Mouse (Mus musculus): ENCODE results near the gene Tbx10.

The Tbx10 gene

GRCm38 (mm10) chr19:4013066-4013465, 20.5 kb downstream of the Tbx10 start:
- Histone ChIP-seq H3K36me3 (ENCODE audit: insufficient read depth, low read length) (peaks cover 34% of the 10 kb centered on the region), H3K27me3 (ENCODE audit: insufficient read depth, low read length) (no peaks in the 10 kb centered on the region), H3K4me1 (replicated peaks; ENCODE audit: low read depth, low read length) (peaks cover 61% of the 10 kb centered on the region), H3K9me3 (ENCODE audit: low read length) (no peaks in the 10 kb centered on the region), H3K4me3 (replicated peaks; ENCODE audit: low read length) (peak overlapping the region; percentile 98)
- TF ChIP-seq POU5F1 (IDR thresholded peaks at IDR 0.05; ENCODE audit: borderline replicate concordance, low read length) (no peak), NANOG (IDR thresholded peaks at IDR 0.05; ENCODE audit: borderline replicate concordance, low read length) (no peak)

DNA sequence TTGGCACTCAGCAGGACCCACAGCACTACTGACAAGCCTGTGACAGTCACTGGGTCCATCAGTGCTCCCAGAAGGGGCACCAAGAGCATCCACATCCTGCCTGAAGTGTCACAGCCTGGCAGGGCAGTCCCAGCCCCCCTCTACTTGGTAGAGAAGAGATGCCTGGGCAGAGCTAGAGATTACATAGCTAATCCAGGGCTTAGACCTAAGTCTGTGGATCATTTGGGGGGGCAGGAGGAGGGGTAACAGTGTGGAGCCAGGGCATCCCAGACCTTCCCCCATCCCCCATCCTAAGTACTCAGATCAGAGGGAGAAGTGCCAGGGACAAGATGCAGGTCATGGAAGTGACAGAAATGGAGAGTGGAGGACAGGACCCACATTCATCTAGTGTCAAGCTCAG, 22.2 kb downstream of the Tbx10 start:
- H3K4me3 ChIP-seq (replicated peaks; ENCODE audit: low read length): no peak overlapping the region
- no peaks in the 10 kb centered on the region for H3K27me3 ChIP-seq (ENCODE audit: insufficient read depth, low read length)
- TF ChIP-seq CTCF (conservative IDR thresholded peaks at IDR 0.05; ENCODE audit: low read length) (no peak), POU5F1 (IDR thresholded peaks at IDR 0.05; ENCODE audit: borderline replicate concordance, low read length) (no peak), NANOG (IDR thresholded peaks at IDR 0.05; ENCODE audit: borderline replicate concordance, low read length) (no peak)
- H3K36me3 ChIP-seq (ENCODE audit: insufficient read depth, low read length): peaks cover 17% of the 10 kb centered on the region
- no peaks in the 10 kb centered on the region for H3K9me3 ChIP-seq (ENCODE audit: low read length)
- peaks cover 78% of the 10 kb centered on the region for H3K4me1 ChIP-seq (replicated peaks; ENCODE audit: low read depth, low read length)

GRCm38 (mm10) chr19:4015635-4016034, 23.1 kb downstream of the Tbx10 start:
- TF ChIP-seq NANOG (IDR thresholded peaks at IDR 0.05; ENCODE audit: borderline replicate concordance, low read length) (no peak), CTCF (conservative IDR thresholded peaks at IDR 0.05; ENCODE audit: low read length) (no peak), POU5F1 (IDR thresholded peaks at IDR 0.05; ENCODE audit: borderline replicate concordance, low read length) (no peak)
- Histone ChIP-seq H3K9me3 (ENCODE audit: low read length) (no peaks in the 10 kb centered on the region), H3K4me3 (replicated peaks; ENCODE audit: low read length) (peak overlapping the region; percentile 0; the same call in 1 of the 2 replicates), H3K36me3 (ENCODE audit: insufficient read depth, low read length) (peaks cover 9% of the 10 kb centered on the region), H3K4me1 (replicated peaks; ENCODE audit: low read depth, low read length) (peaks cover 83% of the 10 kb centered on the region), H3K27me3 (ENCODE audit: insufficient read depth, low read length) (no peaks in the 10 kb centered on the region)

- Histone ChIP-seq H3K27me3 (ENCODE audit: insufficient read depth, low read length) (no peaks in the 10 kb centered on the region), H3K4me1 (replicated peaks; ENCODE audit: low read depth, low read length) (peaks cover 66% of the 10 kb centered on the region), H3K4me3 (replicated peaks; ENCODE audit: low read length) (no peak overlapping the region), H3K9me3 (ENCODE audit: low read length) (no peaks in the 10 kb centered on the region), H3K36me3 (ENCODE audit: insufficient read depth, low read length) (no peaks in the 10 kb centered on the region)
- TF ChIP-seq POU5F1 (IDR thresholded peaks at IDR 0.05; ENCODE audit: borderline replicate concordance, low read length) (no peak), NANOG (IDR thresholded peaks at IDR 0.05; ENCODE audit: borderline replicate concordance, low read length) (no peak), CTCF (conservative IDR thresholded peaks at IDR 0.05; ENCODE audit: low read length) (no peak)
These were observed 25.5 kb downstream of the Tbx10 start for GRCm38 (mm10) chr19:4017921-4018587.

DNA sequence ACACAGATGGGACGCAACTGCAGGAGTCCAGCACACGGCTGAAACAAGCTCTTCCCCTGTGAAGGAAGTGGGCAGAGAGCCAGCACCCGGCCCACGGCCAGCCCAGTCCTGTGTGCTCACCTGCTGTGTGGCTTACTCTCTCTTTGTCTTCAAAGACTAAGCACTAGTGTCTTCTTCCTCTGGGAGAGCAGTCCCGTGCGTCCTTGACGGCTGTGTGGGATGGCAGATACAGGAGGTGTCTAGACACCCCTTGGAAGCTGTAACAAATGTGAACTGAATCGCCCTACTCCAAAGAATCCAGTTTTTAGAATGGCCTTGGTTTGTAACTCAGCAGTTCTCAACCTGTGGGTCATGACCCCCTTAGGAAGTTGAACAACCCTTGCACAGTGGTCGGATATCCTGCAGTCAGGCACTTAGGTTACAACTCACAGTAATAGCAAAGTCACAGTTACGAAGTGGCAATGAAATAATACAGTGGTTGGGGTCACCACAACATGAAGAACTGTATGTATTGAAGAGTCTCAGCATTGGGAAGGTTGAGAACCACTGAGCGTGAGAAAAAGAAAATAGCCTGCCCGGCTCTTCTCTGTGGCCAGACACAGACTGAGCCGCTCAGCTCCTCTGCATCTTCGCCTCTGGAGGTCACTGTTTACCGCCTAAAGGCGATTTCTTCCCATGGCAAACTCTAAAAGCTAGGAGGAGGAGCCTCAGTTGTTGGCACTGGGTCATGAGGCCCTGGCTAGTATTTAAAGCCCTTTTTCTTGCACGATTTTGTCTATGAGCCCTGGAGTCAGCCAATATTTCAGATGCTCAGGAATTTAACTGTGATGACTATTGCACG, 26.4 kb downstream of the Tbx10 start:
- H3K4me1 ChIP-seq (replicated peaks; ENCODE audit: low read depth, low read length): peaks cover 58% of the 10 kb centered on the region
- TF ChIP-seq NANOG (IDR thresholded peaks at IDR 0.05; ENCODE audit: borderline replicate concordance, low read length): no peak
- TF ChIP-seq POU5F1 (IDR thresholded peaks at IDR 0.05; ENCODE audit: borderline replicate concordance, low read length): no peak
- peak; percentile 57 for TF ChIP-seq CTCF (conservative IDR thresholded peaks at IDR 0.05; ENCODE audit: low read length)
- no peaks in the 10 kb centered on the region for H3K36me3 ChIP-seq (ENCODE audit: insufficient read depth, low read length)
- H3K9me3 ChIP-seq (ENCODE audit: low read length): no peaks in the 10 kb centered on the region
- no peaks in the 10 kb centered on the region for H3K27me3 ChIP-seq (ENCODE audit: insufficient read depth, low read length)
- no peak overlapping the region for H3K4me3 ChIP-seq (replicated peaks; ENCODE audit: low read length)

- Histone ChIP-seq H3K4me3 (replicated peaks; ENCODE audit: low read length) (no peak overlapping the region), H3K36me3 (ENCODE audit: insufficient read depth, low read length) (no peaks in the 10 kb centered on the region), H3K27me3 (ENCODE audit: insufficient read depth, low read length) (no peaks in the 10 kb centered on the region), H3K9me3 (ENCODE audit: low read length) (peaks cover 22% of the 10 kb centered on the region), H3K4me1 (replicated peaks; ENCODE audit: low read depth, low read length) (peaks cover 21% of the 10 kb centered on the region)
- TF ChIP-seq POU5F1 (IDR thresholded peaks at IDR 0.05; ENCODE audit: borderline replicate concordance, low read length): no peak
- TF ChIP-seq NANOG (IDR thresholded peaks at IDR 0.05; ENCODE audit: borderline replicate concordance, low read length): no peak
- TF ChIP-seq CTCF (conservative IDR thresholded peaks at IDR 0.05; ENCODE audit: low read length): no peak
These were observed 30.6 kb downstream of the Tbx10 start for GRCm38 (mm10) chr19:4023185-4023584.

GRCm38 (mm10) chr19:4027576-4027975, 35.0 kb downstream of the Tbx10 start:
- Histone ChIP-seq H3K36me3 (ENCODE audit: insufficient read depth, low read length) (no peaks in the 10 kb centered on the region), H3K27me3 (ENCODE audit: insufficient read depth, low read length) (no peaks in the 10 kb centered on the region), H3K4me3 (replicated peaks; ENCODE audit: low read length) (no peak overlapping the region), H3K9me3 (ENCODE audit: low read length) (peaks cover 50% of the 10 kb centered on the region), H3K4me1 (replicated peaks; ENCODE audit: low read depth, low read length) (0 out of 2 replicates have a peak, but pooled peaks cover 1% of the 10 kb centered on the region)
- TF ChIP-seq NANOG (IDR thresholded peaks at IDR 0.05; ENCODE audit: borderline replicate concordance, low read length) (no peak), POU5F1 (IDR thresholded peaks at IDR 0.05; ENCODE audit: borderline replicate concordance, low read length) (no peak), CTCF (conservative IDR thresholded peaks at IDR 0.05; ENCODE audit: low read length) (no peak)

DNA sequence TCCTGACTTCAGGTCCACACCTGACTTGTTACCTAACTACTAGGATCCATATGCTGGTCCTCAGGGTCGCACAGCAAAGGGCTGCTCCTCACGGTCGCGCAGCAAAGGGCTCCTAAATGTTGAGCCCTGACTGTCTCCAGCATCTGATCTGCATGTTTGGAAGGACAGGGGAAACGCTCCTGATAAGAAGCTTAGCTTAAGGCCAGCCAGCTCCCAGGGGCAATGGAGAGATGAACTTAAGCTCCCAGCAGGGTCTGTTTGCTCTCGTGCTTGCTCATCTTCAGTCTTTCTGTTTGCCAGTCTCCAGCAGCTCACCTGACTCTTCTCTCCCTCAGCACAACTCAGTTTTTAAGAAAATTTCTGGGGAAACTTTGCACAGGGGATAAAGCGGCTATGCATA, 40.1 kb downstream of the Tbx10 start:
- TF ChIP-seq NANOG (IDR thresholded peaks at IDR 0.05; ENCODE audit: borderline replicate concordance, low read length) (no peak), CTCF (conservative IDR thresholded peaks at IDR 0.05; ENCODE audit: low read length) (no peak), POU5F1 (IDR thresholded peaks at IDR 0.05; ENCODE audit: borderline replicate concordance, low read length) (no peak)
- Histone ChIP-seq H3K9me3 (ENCODE audit: low read length) (peaks cover 34% of the 10 kb centered on the region), H3K4me3 (replicated peaks; ENCODE audit: low read length) (no peak overlapping the region), H3K27me3 (ENCODE audit: insufficient read depth, low read length) (no peaks in the 10 kb centered on the region), H3K36me3 (ENCODE audit: insufficient read depth, low read length) (peaks cover 14% of the 10 kb centered on the region), H3K4me1 (replicated peaks; ENCODE audit: low read depth, low read length) (peaks cover 24% of the 10 kb centered on the region)

All from E14TG2a.4 (cell line).